Mouse (Mus musculus): ENCODE data around the gene Orai1. TPM values are rescaled to one million over a fixed set of nuclear protein-coding genes. Genes with fewer than 3 reads are reported as not detected.
"Not testable (repeated sequence)": the region's sequence is repeated elsewhere in the genome, so short reads cannot be mapped to it uniquely, and the experiment has no call there.

The Orai1 gene
- 70.0 and 133 TPM in 2 replicates for polyA plus RNA-seq (2012; rRNA removed)

GRCm38 (mm10) chr5:123014753-123015701 lies at the start of gene Orai1:
TSS of gene Orai1 (plus strand) at chr5:123015074.
- H3K27ac ChIP-seq (ENCODE audit: insufficient read depth, low read depth, low read length) = peak within 1 kb of the TSS; percentile 86
- 0 out of 2 replicates have a peak, but pooled peaks cover 1% of the 10 kb centered on the region for H3K36me3 ChIP-seq (ENCODE audit: control insufficient read depth, insufficient read depth, low read length)
- WGBS = under 1% methylated on average over 104 of the region's 106 CpGs
- H3K4me1 ChIP-seq (ENCODE audit: control insufficient read depth, insufficient read depth, insufficient read length, low read length) = peaks cover 17% of the 10 kb centered on the region; the same call in 1 of the 2 replicates
- H3K4me3 ChIP-seq (ENCODE audit: low read depth, low read length) = peak within 1 kb of the TSS; percentile 80
- TF ChIP-seq CTCF (IDR thresholded peaks at IDR 0.05; ENCODE audit: extremely low read depth, insufficient read length, insufficient replicate concordance, low read depth, low read length) (0 out of 2 replicates have a peak, but pooled peaks have one; percentile 10), POLR2A (IDR thresholded peaks at IDR 0.05; ENCODE audit: low read depth, low read length) (peak; percentile 58; the same call in 1 of the 2 replicates)
- H3K27me3 ChIP-seq (ENCODE audit: control insufficient read depth, insufficient read depth, low read length) = no peaks in the 10 kb centered on the region

- TF ChIP-seq POLR2A (IDR thresholded peaks at IDR 0.05; ENCODE audit: low read depth, low read length) (no peak), CTCF (IDR thresholded peaks at IDR 0.05; ENCODE audit: extremely low read depth, insufficient read length, insufficient replicate concordance, low read depth, low read length) (no peak)
- no peaks in the 10 kb centered on the region for H3K27me3 ChIP-seq (ENCODE audit: control insufficient read depth, insufficient read depth, low read length)
- H3K36me3 ChIP-seq (ENCODE audit: control insufficient read depth, insufficient read depth, low read length) = 0 out of 2 replicates have a peak, but pooled peaks cover 1% of the 10 kb centered on the region
- WGBS = 25% methylated on average over 11 of the region's 11 CpGs
- H3K4me3 ChIP-seq (ENCODE audit: low read depth, low read length) = no peak overlapping the region
- peak overlapping the region; percentile 70 for H3K27ac ChIP-seq (ENCODE audit: insufficient read depth, low read depth, low read length)
- peaks cover 15% of the 10 kb centered on the region for H3K4me1 ChIP-seq (ENCODE audit: control insufficient read depth, insufficient read depth, insufficient read length, low read length)
Measured at GRCm38 (mm10) chr5:122965427-122965826, 49.4 kb upstream of the Orai1 start.

- H3K4me1 ChIP-seq (ENCODE audit: control insufficient read depth, insufficient read depth, insufficient read length, low read length) = peaks cover 15% of the 10 kb centered on the region
- H3K27ac ChIP-seq (ENCODE audit: insufficient read depth, low read depth, low read length) = no peak overlapping the region
- WGBS = 10% methylated on average over 4 of the region's 4 CpGs
- no peak overlapping the region for H3K4me3 ChIP-seq (ENCODE audit: low read depth, low read length)
- peak; percentile 94 for TF ChIP-seq CTCF (IDR thresholded peaks at IDR 0.05; ENCODE audit: extremely low read depth, insufficient read length, insufficient replicate concordance, low read depth, low read length)
- TF ChIP-seq POLR2A (IDR thresholded peaks at IDR 0.05; ENCODE audit: low read depth, low read length) = no peak
- no peaks in the 10 kb centered on the region for H3K27me3 ChIP-seq (ENCODE audit: control insufficient read depth, insufficient read depth, low read length)
- H3K36me3 ChIP-seq (ENCODE audit: control insufficient read depth, insufficient read depth, low read length) = no peaks in the 10 kb centered on the region
Measured at GRCm38 (mm10) chr5:122968322-122968721, 46.6 kb upstream of the Orai1 start.

- no peak overlapping the region for H3K27ac ChIP-seq (ENCODE audit: insufficient read depth, low read depth, low read length)
- H3K4me1 ChIP-seq (ENCODE audit: control insufficient read depth, insufficient read depth, insufficient read length, low read length) = peaks cover 13% of the 10 kb centered on the region
- WGBS = 85% methylated on average over 5 of the region's 5 CpGs
- H3K4me3 ChIP-seq (ENCODE audit: low read depth, low read length) = no peak overlapping the region
- H3K27me3 ChIP-seq (ENCODE audit: control insufficient read depth, insufficient read depth, low read length) = no peaks in the 10 kb centered on the region
- no peak for TF ChIP-seq POLR2A (IDR thresholded peaks at IDR 0.05; ENCODE audit: low read depth, low read length)
- no peak for TF ChIP-seq CTCF (IDR thresholded peaks at IDR 0.05; ENCODE audit: extremely low read depth, insufficient read length, insufficient replicate concordance, low read depth, low read length)
- H3K36me3 ChIP-seq (ENCODE audit: control insufficient read depth, insufficient read depth, low read length) = no peaks in the 10 kb centered on the region
Measured at GRCm38 (mm10) chr5:122970056-122970455, 44.8 kb upstream of the Orai1 start.

GRCm38 (mm10) chr5:122971438-122971837 lies 43.4 kb upstream of the Orai1 start:
- H3K27ac ChIP-seq (ENCODE audit: insufficient read depth, low read depth, low read length) = no peak overlapping the region
- 95% methylated on average over 4 of the region's 4 CpGs for WGBS
- no peaks in the 10 kb centered on the region for H3K27me3 ChIP-seq (ENCODE audit: control insufficient read depth, insufficient read depth, low read length)
- TF ChIP-seq POLR2A (IDR thresholded peaks at IDR 0.05; ENCODE audit: low read depth, low read length) = no peak
- no peak for TF ChIP-seq CTCF (IDR thresholded peaks at IDR 0.05; ENCODE audit: extremely low read depth, insufficient read length, insufficient replicate concordance, low read depth, low read length)
- H3K4me1 ChIP-seq (ENCODE audit: control insufficient read depth, insufficient read depth, insufficient read length, low read length) = peaks cover 5% of the 10 kb centered on the region; the same call in 1 of the 2 replicates
- H3K36me3 ChIP-seq (ENCODE audit: control insufficient read depth, insufficient read depth, low read length) = no peaks in the 10 kb centered on the region
- no peak overlapping the region for H3K4me3 ChIP-seq (ENCODE audit: low read depth, low read length)

GRCm38 (mm10) chr5:122972116-122972515 lies 42.8 kb upstream of the Orai1 start:
- H3K27ac ChIP-seq (ENCODE audit: insufficient read depth, low read depth, low read length) = no peak overlapping the region
- no peaks in the 10 kb centered on the region for H3K27me3 ChIP-seq (ENCODE audit: control insufficient read depth, insufficient read depth, low read length)
- no peak overlapping the region for H3K4me3 ChIP-seq (ENCODE audit: low read depth, low read length)
- no peaks in the 10 kb centered on the region for H3K36me3 ChIP-seq (ENCODE audit: control insufficient read depth, insufficient read depth, low read length)
- WGBS = 78% methylated on average over 9 of the region's 9 CpGs
- peaks cover 5% of the 10 kb centered on the region; the same call in 1 of the 2 replicates for H3K4me1 ChIP-seq (ENCODE audit: control insufficient read depth, insufficient read depth, insufficient read length, low read length)
- no peak for TF ChIP-seq CTCF (IDR thresholded peaks at IDR 0.05; ENCODE audit: extremely low read depth, insufficient read length, insufficient replicate concordance, low read depth, low read length)
- TF ChIP-seq POLR2A (IDR thresholded peaks at IDR 0.05; ENCODE audit: low read depth, low read length) = no peak

GRCm38 (mm10) chr5:122974701-122975100 lies 40.2 kb upstream of the Orai1 start:
- H3K36me3 ChIP-seq (ENCODE audit: control insufficient read depth, insufficient read depth, low read length); H3K27ac ChIP-seq (ENCODE audit: insufficient read depth, low read depth, low read length); H3K4me1 ChIP-seq (ENCODE audit: control insufficient read depth, insufficient read depth, insufficient read length, low read length); H3K4me3 ChIP-seq (ENCODE audit: low read depth, low read length); H3K27me3 ChIP-seq (ENCODE audit: control insufficient read depth, insufficient read depth, low read length): not testable (repeated sequence)
- 92% methylated on average over 4 of the region's 4 CpGs for WGBS

Measured in small intestine, adult 2 months (tissue).